Mouse (Mus musculus) lung, postnatal 14 days (tissue): Measurements from ENCODE around the gene Ccdc155.

Source experiments
- DNase-seq: peaks from one replicate; pipeline ENCODE4 v3.0.0; 2021

The Ccdc155 gene

DNA sequence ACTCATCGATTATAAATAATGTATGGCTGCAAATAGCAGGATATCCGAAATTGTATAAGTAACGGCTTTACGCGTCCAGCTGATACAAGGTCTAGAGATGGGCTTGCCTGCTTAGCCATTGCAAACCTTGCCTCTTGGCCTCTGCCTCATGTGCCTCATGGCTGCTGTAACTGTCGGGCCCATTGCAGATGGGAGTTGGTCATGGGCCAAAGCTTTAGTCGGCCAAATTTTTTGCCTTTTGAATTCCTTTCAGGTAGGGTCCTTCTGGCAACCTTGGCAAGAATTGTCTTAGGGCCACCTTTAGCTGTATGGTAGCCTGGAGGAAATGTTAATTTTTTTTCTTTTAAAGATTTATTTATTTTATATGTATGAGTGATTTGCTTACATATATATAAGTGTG lies 20.1 kb upstream of the Ccdc155 start:
- no peak for DNase-seq

- no peak for DNase-seq
These were observed 17.0 kb upstream of the Ccdc155 start for GRCm38 (mm10) chr7:45221680-45222079.

DNA sequence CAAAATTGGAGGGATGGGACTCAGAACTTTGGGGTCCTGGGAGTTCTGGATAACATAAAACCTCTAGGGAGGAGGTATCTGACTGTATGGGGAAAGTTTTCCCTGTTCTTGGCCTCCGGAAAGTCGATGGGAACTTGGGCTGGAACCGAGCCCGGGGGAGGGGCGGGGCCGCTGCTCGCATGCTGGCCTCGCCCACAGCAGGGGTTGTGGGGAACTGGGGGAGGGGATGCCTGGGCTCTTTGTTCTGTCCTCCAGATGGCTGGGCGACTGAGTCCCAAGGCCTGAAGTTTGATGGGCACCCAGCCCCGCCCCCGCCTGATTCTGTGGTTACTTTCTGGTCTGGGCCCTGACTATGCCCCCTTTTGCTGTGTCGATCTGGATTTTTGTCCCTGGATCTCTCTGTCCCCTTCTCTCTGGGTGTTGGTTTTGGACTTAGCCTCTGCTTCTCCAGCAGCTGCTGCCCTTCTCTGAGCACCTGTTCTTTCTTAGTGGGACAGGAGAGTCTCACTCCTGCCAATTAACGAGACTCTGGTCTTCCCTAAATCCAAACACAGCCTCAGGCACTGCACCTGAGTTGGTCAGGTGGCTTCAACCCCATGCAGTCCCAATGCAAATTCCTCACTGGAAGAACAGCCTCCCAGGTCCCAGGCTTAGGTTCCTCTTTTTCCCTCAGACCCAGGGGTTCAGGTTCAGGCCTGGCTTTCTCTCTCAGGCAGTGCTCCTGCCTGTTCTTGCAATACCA lies 11.9 kb upstream of the Ccdc155 start:
- DNase-seq: peak; percentile 83

DNA sequence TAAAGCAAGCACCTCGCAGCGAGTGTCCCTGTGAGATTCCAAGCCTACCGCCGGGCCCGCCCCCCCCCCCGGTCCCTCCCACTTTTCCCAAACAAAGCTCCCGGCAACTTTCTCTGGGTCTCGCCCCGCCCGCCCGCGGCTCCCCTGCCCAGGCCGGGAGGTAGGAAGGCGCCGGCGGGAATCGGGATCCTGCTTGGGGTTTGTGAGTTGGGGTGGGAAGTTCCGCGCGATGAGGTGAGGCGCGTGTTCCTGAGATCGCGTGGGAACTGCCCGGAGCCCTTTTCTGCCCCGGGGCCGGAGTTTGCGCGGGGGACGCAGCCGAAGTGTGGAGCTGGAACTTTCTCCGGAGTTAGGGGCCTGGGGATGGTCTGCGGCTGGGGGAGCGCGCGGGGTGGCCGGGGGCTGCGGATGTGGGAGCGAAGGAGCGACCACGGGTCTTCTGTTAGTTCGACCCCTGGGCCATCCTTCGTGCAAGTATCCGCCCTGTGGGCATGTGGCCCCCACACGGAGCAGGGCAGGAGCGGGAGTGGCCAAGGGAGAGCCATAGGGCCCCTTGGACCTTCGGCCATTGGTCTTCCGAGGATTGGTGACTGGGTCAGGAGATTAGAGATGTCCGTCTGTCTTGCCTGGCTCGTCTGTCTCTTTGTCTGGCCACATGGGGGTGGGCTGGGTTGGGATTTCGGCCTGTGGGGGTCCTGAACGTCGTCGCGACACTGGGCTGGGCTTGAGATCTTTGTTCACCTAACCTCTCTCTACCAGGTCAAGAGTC lies 11.2 kb upstream of the Ccdc155 start, which contains the start of gene Tead2:
Gene Tead2 (plus strand): TSS at position 81 of the 769 bp plus-strand sequence.
- DNase-seq: peak; percentile 69

DNA sequence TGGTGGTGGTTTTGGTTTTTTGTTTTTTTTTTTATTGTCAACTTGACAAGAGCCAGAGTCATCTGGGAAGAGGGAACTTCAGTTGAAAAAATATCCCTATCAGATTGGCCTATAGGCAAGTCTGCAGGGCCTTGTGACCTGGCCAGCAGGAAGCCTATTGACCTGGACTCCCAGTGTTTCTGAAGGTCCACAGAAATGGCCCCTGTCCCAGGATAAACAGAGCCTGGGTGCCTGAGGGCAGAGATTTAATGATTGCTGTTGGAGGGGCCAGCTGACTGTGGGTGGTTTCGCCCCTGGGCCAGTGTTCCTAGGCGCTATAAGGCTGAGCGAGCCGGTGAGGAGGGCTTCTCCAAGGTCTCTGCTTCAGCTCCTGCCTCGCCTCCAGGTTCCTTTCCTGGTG lies 9.0 kb upstream of the Ccdc155 start:
- no peak for DNase-seq

DNA sequence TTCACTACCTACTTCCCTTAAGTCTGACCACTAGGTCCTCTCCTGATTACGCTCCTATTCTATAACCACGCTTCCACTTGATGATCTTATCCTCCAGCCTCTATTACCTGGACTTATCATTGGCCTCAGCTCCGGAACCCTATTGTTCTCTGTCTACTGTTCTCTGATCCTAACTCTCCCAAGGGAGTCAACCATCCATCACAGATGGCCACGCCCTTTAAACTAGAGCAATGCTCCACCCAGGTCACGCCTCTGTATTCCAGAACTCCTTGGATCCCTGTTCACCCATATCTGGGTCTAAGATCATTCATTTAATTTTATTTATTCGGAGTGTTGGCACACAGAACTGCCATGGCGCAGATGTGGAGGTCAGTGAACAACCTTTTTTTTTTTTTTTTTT lies 7.7 kb upstream of the Ccdc155 start:
- no peak for DNase-seq

DNA sequence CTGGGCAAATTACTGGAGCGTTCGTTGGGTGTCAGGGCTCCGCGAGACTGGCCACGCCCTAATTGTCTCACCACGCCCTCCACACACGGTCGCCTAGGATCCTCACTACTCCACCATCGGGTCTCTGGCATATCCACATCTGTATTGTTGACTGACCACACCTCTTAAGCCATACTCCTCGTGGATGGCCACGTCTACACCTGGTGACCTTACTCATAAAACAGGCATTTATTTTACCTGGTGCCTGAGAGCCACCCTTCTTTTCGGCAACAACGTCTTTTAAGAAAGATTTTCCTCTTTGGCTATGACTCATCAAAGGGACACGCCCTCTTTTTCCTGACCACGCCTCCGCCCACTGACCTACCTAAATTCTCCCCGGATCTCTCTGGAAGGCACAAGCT lies 7.2 kb upstream of the Ccdc155 start, which contains the start of gene Dkkl1:
Gene Dkkl1 (minus strand): TSS at position 297 of the 401 bp plus-strand sequence.
- DNase-seq: no peak

DNA sequence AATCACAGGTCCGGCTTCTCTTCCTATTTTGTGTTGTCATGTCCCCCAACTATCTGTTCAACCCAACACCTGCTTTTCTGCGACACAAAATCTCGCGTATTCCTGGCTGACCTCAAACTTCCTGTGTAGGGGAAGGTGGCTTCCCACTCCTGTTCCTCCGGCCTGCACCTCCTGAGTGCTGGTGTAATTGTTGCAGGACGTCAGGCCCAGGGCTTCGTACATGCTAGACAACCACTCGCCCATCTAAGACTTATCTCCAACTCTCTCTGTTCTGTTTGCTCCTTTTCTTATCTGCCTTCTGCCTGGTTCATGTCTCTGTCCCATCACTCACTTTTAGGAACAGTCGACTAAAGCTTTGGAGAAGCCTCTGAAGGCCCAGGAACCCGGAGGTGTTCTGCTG lies 6.4 kb upstream of the Ccdc155 start:
- DNase-seq: no peak

GRCm38 (mm10) chr7:45208260-45208659 lies 3.6 kb upstream of the Ccdc155 start:
- no peak for DNase-seq

- DNase-seq: no peak
These were observed 2.0 kb downstream of the Ccdc155 start for GRCm38 (mm10) chr7:45202654-45203053.

- no peak for DNase-seq
These were observed 5.7 kb downstream of the Ccdc155 start for GRCm38 (mm10) chr7:45198961-45199360.

GRCm38 (mm10) chr7:45198435-45198834 lies 6.3 kb downstream of the Ccdc155 start:
- peak; percentile 80 for DNase-seq

DNA sequence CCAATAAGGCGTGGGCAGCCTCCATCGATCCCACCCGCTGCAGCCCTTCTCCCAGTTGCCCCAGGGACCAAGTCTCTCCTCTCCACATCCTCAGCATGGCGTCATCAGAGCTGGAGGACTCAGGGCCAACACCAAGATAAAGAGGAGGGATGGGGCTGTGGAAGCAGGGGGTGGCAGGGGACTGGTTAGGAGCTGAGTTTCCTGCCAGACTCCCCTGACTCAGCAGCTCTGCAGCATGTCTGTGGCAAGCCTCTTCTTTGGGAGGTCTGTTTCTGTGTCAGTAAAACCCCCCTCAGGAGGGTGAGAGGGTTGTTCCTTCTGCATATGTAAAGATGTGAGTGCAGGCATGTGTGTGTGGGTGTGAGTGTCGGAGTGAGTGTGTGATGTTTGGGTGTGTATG lies 7.7 kb downstream of the Ccdc155 start:
- DNase-seq: no peak

GRCm38 (mm10) chr7:45196176-45196535 lies 8.5 kb downstream of the Ccdc155 start:
- no peak for DNase-seq

DNA sequence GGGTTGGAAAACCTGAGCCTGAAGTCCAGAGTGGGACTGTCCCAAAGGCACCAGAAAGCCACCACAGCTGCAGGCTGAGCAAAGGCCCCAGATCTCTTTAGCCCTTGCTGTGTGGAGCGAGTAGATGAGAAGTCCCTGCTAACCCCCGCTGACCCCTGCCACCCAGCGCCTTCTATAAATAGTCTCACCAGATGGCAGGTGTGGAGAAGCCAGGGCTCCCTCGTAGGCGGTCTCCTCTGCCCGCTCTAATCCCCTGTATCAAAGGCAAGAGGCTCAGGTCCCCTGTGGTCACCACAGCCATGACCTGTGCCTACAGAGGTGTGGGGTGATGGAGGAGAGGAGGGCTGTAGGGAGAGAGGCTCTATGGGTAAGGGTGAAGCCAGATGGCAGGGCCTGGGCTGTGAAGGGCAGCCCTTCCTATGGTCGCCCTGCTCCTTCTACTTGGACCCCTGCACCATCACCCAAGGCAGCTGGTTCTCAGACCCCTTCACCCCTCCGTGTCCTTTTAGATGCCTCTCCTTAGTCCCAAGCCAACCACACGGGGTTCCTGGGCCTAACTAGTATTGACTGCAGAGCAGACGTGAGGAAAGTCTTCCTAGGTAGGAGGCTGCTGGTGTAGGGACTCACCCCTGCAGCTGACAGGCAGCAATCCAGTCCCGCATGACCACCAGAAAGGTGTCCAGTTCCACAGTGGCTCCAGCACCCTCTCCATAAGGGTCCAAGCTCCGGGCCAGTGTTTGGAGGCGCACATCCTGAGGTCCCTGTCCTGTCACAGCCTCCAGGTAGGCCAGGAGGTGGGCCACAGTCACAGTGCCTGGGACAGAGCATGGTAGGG lies 9.1 kb downstream of the Ccdc155 start:
- DNase-seq: no peak

DNA sequence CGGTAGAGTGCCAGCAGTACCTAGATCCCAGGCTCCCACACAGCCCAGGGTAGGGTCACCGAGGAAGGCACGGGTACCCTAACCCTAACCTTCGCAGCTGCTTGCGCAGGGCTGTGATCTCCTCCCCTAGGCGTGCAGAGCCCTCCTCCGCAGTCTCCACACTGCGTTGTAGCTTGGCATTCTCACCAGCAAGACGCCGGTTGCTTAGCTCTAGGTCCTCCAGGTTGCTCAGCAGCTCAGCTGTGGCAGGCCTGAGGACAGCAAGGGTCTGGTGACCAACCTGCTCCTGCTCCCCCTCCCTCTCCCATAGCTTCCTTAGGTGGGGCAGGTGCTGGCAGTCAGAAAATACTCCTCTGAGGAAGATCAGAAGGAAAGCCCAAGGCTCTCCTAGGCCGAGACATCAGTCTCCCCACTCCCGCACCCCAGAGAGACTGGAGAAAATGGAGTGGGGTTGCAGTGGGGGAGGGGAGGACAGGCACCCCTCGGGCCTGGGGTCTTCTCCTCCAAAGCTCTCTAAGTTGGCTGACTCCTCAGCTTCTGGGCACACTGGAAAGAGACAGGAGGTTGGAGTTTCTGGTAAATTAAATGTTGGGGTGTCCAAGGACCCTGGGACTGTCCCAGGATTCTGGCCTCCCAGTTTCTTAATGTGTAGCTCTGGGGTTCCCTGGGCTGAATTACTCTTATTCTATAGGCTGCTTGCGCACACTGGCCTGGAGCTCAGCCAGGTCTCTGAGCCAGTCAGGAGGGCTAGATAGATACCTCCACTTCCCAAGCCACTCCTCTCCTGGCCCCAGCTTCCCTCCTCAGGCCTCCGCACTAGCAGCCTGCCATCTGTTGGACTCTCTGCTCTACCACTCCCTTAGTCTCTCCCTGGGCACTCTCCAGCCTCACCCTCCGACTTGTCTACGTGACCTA lies 10.6 kb downstream of the Ccdc155 start:
- no peak for DNase-seq

- no peak for DNase-seq
These were observed 11.3 kb downstream of the Ccdc155 start for GRCm38 (mm10) chr7:45193406-45193805.

GRCm38 (mm10) chr7:45192585-45193310 lies 11.9 kb downstream of the Ccdc155 start:
- no peak for DNase-seq

GRCm38 (mm10) chr7:45191803-45192363 lies 12.8 kb downstream of the Ccdc155 start:
- DNase-seq: no peak

GRCm38 (mm10) chr7:45191161-45191560 lies 13.5 kb downstream of the Ccdc155 start:
- DNase-seq: no peak

DNA sequence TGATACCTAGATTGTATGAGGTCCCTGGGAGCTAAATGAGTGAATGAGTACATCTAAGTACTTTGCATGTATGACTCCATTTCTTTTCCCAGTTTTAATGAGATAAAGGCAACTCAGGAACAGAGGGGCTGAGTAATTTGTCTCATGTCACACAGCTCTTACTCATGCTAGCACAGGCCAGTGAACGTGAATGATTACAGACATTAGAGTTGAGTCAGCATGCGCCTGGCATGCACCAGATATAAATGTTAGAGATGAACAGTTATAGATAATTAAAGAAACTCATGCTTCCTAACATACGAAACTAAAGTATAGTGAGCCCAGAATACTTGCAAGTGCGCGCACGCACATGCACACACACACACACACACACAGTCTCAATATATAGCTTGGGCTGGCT lies 14.5 kb downstream of the Ccdc155 start:
- no peak for DNase-seq
